Mouse (Mus musculus) CD4-positive helper T cell, adult 2 months (primary cell): Measurements from ENCODE around the gene Hnrnpul1.
"Not testable (repeated sequence)": the region's sequence is repeated elsewhere in the genome, so short reads cannot be mapped to it uniquely, and the experiment has no call there.

Experiments used
- DNase-seq: peaks from one replicate; pipeline ENCODE4 v3.0.0-alpha.2; 2012; ENCODE audit warnings: low read depth, missing footprints, low spot score

Hnrnpul1 gene

DNA sequence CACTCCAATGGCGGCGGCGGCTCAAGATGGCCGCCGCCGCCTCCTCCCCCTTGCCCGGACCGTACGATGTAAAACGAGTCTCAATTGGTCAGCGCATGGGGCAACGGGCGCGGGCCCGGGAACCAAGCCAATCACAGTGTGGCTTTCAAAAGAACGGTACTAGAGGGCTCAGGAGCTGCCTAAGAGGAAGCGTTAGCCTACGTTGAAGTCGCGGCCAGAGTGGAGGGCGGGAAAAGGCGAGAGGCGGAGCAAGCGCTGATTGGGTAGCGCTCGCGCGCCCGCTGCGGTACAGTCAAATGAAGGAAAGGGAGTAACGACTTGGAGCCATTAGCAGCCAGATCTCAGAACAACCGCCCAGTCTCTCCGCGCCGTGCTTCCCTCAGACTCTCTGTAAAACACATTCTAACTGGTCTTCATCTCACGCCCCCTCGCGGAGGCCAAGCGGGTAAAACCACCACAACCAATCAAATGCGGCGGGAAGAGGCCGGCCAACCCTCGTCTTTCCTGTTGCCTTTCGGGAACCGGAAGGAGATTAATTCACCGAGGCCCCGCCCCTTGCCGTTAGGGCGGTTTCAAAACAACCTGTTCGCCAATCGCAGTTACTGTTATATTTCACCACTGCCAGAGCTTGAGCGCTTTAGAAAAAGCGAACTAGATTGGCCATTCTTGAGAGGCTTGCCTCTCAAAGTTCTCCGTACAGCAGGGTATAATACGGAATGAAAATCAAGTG lies at the start of gene Hnrnpul1:
Gene Hnrnpul1 (minus strand): TSS at position 20 of the 730 bp plus-strand sequence.
- peak; percentile 99 for DNase-seq

DNA sequence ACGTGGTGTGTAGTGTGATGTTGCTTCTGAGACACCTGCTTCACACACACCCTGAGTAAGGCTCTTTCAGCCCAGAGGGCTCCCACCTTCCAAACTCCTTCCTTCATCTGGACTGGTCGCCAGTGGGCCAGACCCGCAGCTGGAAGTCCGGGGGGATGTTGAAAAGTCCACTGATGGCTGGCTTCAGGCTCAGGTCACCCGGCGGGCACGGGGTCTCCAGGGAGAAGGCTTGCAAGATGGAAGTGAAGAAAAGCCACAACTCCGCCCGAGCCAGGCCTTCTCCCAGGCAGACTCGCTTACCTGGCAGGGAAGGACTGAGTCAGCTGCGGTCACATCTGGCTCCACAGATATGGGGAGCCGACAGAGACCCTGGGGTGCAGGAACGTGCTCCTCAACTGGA lies 48.9 kb upstream of the Hnrnpul1 start:
- DNase-seq = no peak

DNA sequence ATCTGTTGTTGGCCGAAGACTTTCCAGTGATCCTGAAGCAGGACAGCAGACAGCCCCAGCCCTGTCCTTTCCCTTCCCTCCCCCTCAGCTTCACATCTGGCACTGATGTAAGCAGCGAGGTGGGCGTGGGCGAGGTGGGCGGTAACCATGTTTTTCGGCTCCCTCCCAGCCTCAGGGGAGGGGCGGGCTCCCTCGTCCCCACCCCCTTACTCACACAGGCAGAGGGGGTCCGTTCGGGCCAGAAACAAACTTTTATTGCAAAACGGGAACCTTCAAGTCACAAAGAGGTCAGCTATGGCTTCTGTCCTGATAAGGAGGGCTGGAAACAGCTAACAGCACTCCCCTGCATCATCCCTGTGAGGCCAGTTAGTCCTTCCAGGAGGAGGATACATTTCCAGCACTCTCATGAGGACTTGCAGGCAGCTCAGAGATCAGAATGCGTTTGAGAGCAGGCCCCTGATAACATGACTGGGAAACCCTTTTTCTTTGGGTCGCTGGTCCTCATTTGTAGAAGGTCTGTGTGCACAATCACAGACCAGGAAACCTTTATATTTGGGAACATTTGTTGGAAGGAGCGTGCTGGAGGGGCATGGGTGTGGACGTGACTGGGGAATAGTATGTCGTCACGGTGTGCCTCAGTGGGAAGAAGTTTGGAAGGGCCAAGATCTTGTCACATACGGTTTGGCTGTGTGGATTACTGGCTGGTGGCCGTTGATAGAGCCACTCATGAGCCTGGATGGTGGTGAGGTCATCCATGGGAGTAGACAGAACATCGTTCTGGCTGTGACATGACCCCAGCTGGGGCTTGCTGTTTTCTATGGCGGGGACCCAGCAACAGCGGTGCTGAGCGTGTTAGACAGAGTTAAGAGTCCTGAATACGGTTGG lies 47.9 kb upstream of the Hnrnpul1 start:
- DNase-seq = no peak

DNA sequence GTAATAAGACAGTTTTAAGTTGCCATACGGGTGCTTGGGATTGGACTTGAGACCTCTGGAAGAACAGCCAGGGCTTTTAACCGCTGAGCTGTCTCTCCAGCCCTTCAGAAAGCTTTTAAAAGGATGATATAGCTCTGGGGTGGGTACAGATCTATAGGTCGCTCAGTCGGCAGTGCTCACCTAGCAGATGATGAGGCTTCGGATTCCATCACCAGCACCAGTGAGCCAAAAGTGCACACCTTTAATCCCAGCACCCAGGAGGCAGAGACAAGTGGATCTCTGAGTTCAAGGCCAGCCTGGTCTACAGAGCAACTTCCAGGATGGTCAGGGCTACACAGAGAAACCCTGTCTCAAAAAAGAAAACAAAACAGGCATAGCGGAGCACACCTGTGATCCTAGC lies 46.5 kb upstream of the Hnrnpul1 start:
- no peak for DNase-seq

DNA sequence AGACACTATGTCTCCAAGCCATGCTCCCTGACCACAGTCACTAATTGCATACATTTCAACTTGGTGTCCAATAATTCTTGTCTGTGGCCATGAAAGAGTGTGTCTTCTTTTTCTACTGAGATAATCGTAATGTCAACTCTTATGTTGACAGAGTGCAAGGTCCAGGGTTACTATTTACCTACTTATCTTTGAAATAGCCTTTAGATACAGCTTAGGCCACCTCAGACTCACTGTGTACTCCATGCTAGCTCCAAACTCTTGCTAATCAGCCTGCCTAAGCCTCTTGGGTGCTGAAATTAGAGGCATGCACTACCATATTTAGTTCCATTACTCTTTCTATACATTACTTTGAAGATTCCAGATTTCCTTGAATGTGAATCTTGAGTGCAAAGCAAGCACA lies 44.8 kb upstream of the Hnrnpul1 start:
- no peak for DNase-seq

- no peak for DNase-seq
These were observed 44.0 kb upstream of the Hnrnpul1 start for GRCm38 (mm10) chr7:25798540-25798939.

- no peak for DNase-seq
These were observed 40.2 kb upstream of the Hnrnpul1 start for GRCm38 (mm10) chr7:25794775-25795174.

GRCm38 (mm10) chr7:25793679-25794078 lies 39.1 kb upstream of the Hnrnpul1 start:
- no peak for DNase-seq

DNA sequence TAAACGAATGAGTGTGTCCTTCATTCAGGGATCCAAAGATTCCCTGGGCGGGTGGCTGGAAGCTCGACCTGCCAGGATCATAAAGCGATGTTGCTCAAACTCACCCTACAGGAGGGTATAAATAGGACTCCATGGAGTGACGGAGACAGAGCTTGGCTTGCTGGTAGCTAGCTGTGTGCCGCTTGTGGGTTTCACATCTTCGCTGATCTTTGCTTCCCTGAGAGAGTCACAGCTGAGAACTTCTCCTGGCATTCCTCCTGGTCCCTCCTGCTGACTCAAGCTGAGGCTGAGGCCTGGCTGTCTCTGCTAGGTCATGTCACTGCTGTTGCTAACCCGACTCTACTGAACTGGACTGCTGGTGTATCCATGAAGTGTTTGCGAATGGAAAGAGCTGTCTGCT lies 38.4 kb upstream of the Hnrnpul1 start:
- not testable (repeated sequence) for DNase-seq

DNA sequence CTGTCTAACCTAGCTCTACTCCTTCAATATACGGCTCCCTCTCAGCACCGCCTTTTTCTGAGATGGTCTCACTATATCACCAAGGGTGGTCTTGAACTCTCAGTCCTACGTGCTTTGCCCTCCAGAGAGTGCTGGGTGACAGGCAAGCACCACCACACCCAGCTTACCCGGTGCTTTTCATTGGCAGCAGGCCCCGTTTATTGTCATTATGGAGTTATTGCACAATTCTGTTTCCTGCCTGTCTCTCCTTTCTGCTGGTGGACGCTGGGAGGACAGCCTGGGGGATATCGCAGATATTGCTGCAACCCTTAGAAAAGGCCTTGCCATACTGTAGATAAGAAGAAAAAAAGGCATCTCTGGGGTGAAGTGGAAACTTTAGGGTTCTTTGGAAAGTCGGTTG lies 36.1 kb upstream of the Hnrnpul1 start:
- no peak for DNase-seq

- no peak for DNase-seq
These were observed 34.5 kb upstream of the Hnrnpul1 start for GRCm38 (mm10) chr7:25789129-25789440.

DNA sequence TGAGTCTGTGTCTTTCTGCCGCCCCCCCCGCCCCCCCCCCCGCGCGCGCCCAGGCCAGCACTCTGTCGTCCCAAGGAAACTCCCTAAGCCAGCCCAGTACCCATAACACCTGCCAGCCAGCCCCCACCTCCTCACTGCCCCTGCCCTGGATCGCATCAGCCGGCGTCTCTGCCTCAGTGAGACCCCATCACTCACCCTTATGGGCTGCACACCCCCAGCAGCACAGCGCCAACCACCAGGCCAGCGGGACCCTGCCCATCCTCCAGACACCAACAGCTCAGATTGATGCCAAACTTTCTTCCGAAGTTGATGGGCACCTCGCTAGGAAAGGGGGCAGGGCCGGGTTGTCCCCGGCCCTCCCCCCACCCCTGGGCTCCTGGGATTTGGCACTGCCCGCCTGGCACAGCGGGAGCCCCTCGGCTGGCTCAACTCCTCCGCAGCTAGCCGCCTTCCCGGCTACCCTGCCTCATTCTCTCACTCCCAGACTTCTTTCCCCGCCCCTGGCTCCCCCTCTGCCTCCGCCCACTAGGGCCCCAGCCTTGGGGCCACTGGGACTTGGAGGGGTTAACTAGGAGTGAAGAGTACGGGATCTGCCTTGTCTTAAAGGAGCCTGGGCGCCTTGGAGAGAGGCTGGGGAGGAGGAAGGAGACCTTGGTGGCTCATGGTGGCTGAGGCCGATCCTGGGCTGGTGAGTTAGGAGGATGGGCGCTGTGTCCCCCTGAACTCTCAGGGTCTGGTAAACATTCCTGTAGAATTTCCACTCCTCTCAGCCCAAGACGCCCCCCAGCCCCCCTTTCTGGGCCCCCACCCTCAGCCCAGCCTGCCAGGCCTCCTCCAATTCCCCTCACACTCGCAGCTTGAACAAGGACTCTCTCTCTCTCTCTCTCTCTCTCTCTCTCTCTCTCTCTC lies 33.9 kb upstream of the Hnrnpul1 start, which contains the start of gene Axl:
Gene Axl (minus strand): TSS at position 486 of the 909 bp plus-strand sequence.
- DNase-seq = no peak

- DNase-seq = no peak
These were observed 33.1 kb upstream of the Hnrnpul1 start for GRCm38 (mm10) chr7:25787456-25788219.

DNA sequence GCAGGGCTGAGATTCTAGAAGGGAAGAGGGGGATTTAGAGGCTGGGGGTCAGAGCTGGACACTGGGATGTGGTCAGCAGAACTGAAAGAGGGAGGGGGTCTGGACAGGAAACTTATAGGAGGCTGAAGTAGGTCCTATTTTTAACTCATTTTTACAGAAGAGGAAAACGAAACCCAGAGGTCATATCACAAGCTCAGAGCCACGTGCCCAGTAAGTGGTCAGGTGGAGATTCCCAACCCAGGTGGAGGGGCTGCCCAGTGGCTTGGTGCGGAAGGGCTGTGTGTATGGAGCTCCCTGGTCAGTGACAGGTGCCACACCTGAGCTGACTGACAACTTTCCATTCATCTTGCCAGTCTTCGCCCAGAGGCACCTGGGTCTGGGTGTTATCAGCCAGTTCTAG lies 32.4 kb upstream of the Hnrnpul1 start:
- DNase-seq = no peak

DNA sequence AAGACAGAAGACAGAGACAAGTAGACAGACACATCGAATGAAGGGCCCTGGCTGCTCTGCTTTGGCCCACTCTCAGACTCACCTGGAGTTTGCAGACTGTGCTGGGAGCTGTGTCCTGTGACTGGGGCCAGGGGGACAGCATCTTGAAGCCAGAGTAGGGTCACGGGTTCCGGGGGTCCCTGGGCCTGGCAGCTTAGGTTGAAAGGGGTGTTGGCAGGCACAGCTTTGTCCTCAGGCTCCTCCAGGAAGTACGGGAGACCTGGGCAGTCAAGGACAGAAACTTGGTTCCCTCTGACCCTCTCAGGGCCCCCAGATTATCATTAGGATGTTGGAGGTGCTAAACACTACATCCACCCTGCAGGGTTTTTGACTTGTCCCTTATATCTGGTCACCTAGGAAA lies 31.2 kb upstream of the Hnrnpul1 start:
- DNase-seq = no peak

- no peak for DNase-seq
These were observed 30.3 kb upstream of the Hnrnpul1 start for GRCm38 (mm10) chr7:25784808-25785207.

- DNase-seq = no peak
These were observed 29.2 kb upstream of the Hnrnpul1 start for GRCm38 (mm10) chr7:25783746-25784145.

- DNase-seq = peak; percentile 35
These were observed 28.2 kb upstream of the Hnrnpul1 start for GRCm38 (mm10) chr7:25782744-25783143.

DNA sequence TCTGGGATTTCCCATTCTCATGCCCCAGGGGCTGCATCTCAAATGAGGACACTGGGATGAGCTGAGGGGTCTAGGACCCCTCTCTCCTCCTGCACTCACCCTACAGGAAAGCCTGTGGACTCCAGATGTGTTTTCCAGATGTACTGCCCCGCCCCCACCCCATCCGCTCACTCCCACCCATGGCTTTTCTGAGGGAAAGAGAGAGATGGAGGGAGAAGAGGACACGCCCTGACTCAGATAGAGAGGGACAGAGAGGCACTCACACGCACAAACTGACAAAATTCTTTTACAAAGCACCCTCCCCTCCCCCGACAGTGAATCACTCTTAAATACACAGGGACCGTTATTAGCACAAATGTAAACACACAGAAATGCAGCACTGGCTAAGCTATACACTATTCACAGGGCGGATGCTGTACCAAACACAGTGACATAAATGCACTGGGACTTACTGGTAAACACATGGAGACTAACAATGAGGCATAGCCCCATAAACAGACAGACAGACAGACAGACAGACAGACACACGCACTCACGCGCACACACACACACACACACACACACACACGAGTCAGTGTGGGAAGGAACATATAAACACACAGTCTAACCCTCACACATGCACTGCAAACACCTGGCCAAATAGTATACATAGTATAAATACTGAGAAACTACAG lies 27.5 kb upstream of the Hnrnpul1 start:
- DNase-seq = peak; percentile 60

DNA sequence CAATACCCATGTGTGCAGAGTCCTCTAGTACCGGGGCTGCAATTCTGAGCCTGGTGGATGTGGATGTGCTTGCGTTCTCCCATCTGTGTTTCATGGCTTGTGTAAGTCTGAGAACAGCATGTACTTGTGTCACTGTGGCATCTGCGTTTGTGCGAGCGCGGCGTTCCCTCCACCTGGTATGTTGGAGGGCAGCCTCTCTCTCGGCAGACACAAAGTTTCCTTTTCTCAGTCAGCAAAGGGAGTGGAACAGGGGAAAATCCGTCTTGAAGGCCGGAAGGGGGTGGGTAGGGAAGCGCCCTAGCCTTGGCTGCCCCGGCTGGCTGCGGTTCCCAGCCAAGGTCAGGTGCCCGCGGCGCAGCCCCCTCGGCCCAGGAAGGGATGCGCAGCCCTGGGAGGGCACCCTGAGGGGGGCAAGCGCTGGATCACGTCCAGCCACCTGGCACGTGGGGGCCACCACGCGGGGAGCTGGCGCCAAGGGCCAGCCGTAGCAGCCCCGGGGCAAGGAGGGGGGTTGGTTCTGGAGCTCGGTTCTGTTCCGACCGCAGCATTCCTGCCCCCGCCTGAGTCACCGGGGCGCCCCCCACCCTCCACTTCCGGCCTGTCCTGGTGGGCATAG lies 26.9 kb upstream of the Hnrnpul1 start:
- DNase-seq = peak; percentile 76
